Mouse (Mus musculus) c-Kit-positive CD71-negative TER-119-negative erythroid progenitor cells, embryonic 14.5 days (primary cell): Measurements from ENCODE around the gene Gm28051.
A peak's percentile ranks its signal among the peaks of the same experiment; 100 is the strongest.

Experiments used
- DNase-seq: peaks from one replicate; pipeline ENCODE4 v3.0.0-alpha.2; 2013; ENCODE audit warnings: low read depth

Gene Gm28051

GRCm38 (mm10) chr12:102757689-102758402, at the start of gene Gm28051, which contains the start of the genes Gon7 and Ubr7:
Gene Gm28051 (minus strand): TSS chr12:102757765.
Gene Gon7 (minus strand): TSS chr12:102757803.
Gene Ubr7 (plus strand): TSS chr12:102757967.
- peak; percentile 98 for DNase-seq

GRCm38 (mm10) chr12:102799528-102799927, 42.0 kb upstream of the Gm28051 start:
- DNase-seq, result no peak

- DNase-seq, result no peak
Observed at GRCm38 (mm10) chr12:102787927-102788326, 30.4 kb upstream of the Gm28051 start.

- no peak for DNase-seq
Observed at GRCm38 (mm10) chr12:102785593-102785985, 28.0 kb upstream of the Gm28051 start.

- no peak for DNase-seq
Observed at GRCm38 (mm10) chr12:102784899-102785592, 27.5 kb upstream of the Gm28051 start.

GRCm38 (mm10) chr12:102782841-102783240, 25.3 kb upstream of the Gm28051 start:
- no peak for DNase-seq

GRCm38 (mm10) chr12:102779452-102779851, 21.9 kb upstream of the Gm28051 start:
- no peak for DNase-seq

- DNase-seq, result no peak
Observed at GRCm38 (mm10) chr12:102778151-102778550, 20.6 kb upstream of the Gm28051 start.

- DNase-seq, result no peak
Observed at GRCm38 (mm10) chr12:102776035-102776434, 18.5 kb upstream of the Gm28051 start.

- no peak for DNase-seq
Observed at GRCm38 (mm10) chr12:102772676-102773075, 15.1 kb upstream of the Gm28051 start.

- no peak for DNase-seq
Observed at GRCm38 (mm10) chr12:102771601-102772000, 14.0 kb upstream of the Gm28051 start.

- DNase-seq, result no peak
Observed at GRCm38 (mm10) chr12:102769000-102769399, 11.4 kb upstream of the Gm28051 start.

GRCm38 (mm10) chr12:102763696-102764095, 6.1 kb upstream of the Gm28051 start:
- DNase-seq, result no peak

- no peak for DNase-seq
Observed at GRCm38 (mm10) chr12:102761668-102762067, 4.1 kb upstream of the Gm28051 start.

GRCm38 (mm10) chr12:102758936-102759335, 1.4 kb upstream of the Gm28051 start:
- DNase-seq, result no peak

GRCm38 (mm10) chr12:102758403-102758756, 815 bp upstream of the Gm28051 start, which contains the start of gene Gm20604:
Gene Gm20604 (minus strand): TSS chr12:102758672.
- DNase-seq, result no peak

- no peak for DNase-seq
Observed at GRCm38 (mm10) chr12:102757055-102757688, 393 bp downstream of the Gm28051 start.

- DNase-seq, result no peak
Observed at GRCm38 (mm10) chr12:102756304-102756703, 1.3 kb downstream of the Gm28051 start.

- DNase-seq, result no peak
Observed at GRCm38 (mm10) chr12:102748256-102748655, 9.3 kb downstream of the Gm28051 start.

GRCm38 (mm10) chr12:102744839-102745238, 12.7 kb downstream of the Gm28051 start:
- peak; percentile 48 for DNase-seq

GRCm38 (mm10) chr12:102743589-102744574, 13.7 kb downstream of the Gm28051 start, which contains the start of the genes Moap1 and Tmem251:
Gene Moap1 (minus strand): TSS chr12:102743661.
Gene Tmem251 (plus strand): TSS chr12:102743762.
- peak; percentile 85 for DNase-seq
